Mouse (Mus musculus) forebrain, postnatal 0 days (tissue): ENCODE measurements around the gene Rac1. TPM values are rescaled to one million over a fixed set of nuclear protein-coding genes. Genes with fewer than 3 reads are reported as not detected.

Experiments
- ATAC-seq: fragments of 200-750 bp; cut with Nextera tagmentation; 2 replicates; pipeline ENCODE4 v1.8.0; 2017; ENCODE audit warnings: mild to moderate bottlenecking, moderate library complexity
- DNase-seq: peaks from one replicate; pipeline ENCODE4 v3.0.0-alpha.2; 2015
- H3K27ac ChIP-seq: fragments of 300-500 bp; sonication (generic); 2 replicates; pipeline ENCODE4 v1.5.1; 2014; ENCODE audit warnings: low read depth, mild to moderate bottlenecking, antibody characterized with exemption, low read length, moderate library complexity, mixed read lengths
- H3K27me3 ChIP-seq: fragments of 300-500 bp; sonication (generic); 2 replicates; pipeline ENCODE4 v1.6.1; 2014; ENCODE audit warnings: mild to moderate bottlenecking, low read length, mixed read lengths; ENCODE audit not compliant: insufficient read depth
- H3K36me3 ChIP-seq: fragments of 300-500 bp; sonication (generic); 2 replicates; pipeline ENCODE4 v1.6.1; 2014; ENCODE audit warnings: mild to moderate bottlenecking, moderate library complexity; ENCODE audit not compliant: insufficient read depth
- H3K4me1 ChIP-seq: fragments of 300-500 bp; sonication (generic); 2 replicates; pipeline ENCODE4 v1.6.1; 2014; ENCODE audit warnings: antibody characterized with exemption; ENCODE audit not compliant: insufficient read depth
- H3K4me2 ChIP-seq: fragments of 300-500 bp; sonication (generic); 2 replicates; pipeline ENCODE4 v1.6.1; 2014; ENCODE audit warnings: low read depth, mild to moderate bottlenecking, moderate library complexity
- H3K4me3 ChIP-seq: fragments of 300-500 bp; sonication (generic); 2 replicates; pipeline ENCODE4 v1.5.1; 2014; ENCODE audit warnings: low read depth, low read length, mixed read lengths
- H3K9ac ChIP-seq: fragments of 300-500 bp; sonication (generic); 2 replicates; pipeline ENCODE4 v1.6.1; 2014; ENCODE audit warnings: mild to moderate bottlenecking
- H3K9me3 ChIP-seq: fragments of 300-500 bp; sonication (generic); 2 replicates; pipeline ENCODE4 v1.6.1; 2016; ENCODE audit warnings: low read length
- CTCF ChIP-seq: sonication (generic); IDR thresholded peaks from 2 replicates; pipeline ENCODE4 v1.5.1; 2016; ENCODE audit warnings: antibody characterized with exemption, control low read depth, low read depth
- WGBS: fragments of 180-500 bp; shearing (Covaris S2); extraction: QIAGEN DNeasy Blood & Tissue Kit; methylation state at CpG from one replicate; pipeline ENCODE4 v1.1.7; 2014; 5-methylcytosine and 5-hydroxymethylcytosine counted together
- polyA plus RNA-seq: library from polyadenylated mRNA; unstranded; fragments of >200 nt; fragmentation: Nextera tagmentation; extraction: Ambion mirVana; gene quantifications from 2 replicates; pipeline ENCODE4 v1.2.1, GENCODE M21; 2015
- total RNA-seq: library from RNA; depleted of rRNA; stranded (reverse); fragments of >200 nt; gene quantifications from 2 replicates; pipeline ENCODE4 v1.2.3, GENCODE M21; 2014

Gene Rac1
- total and polyA plus RNA-seq, 2 experiments from 2014 or later = 197 to 501 TPM

DNA sequence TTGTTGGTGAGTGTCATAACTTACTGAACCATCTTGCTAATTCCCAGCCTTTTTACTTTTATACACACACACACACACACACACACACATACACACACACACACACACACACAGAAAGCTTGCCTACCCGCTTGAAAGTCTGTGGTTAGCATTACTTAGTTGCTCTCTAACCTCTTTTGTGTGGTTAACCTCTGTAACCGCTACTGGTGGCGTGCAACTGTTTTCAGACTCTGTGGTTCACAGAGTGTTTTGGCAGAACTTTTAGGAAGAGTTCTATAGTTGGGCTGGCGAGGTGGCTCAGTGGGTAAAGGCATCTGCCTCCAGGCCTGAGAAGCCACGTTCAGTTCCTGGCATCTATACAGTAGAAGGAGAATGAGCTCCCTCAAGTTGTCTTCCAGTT is 42.9 kb downstream of the Rac1 start:
- no peak overlapping the region for H3K27ac ChIP-seq
- peaks cover 46% of the 10 kb centered on the region for H3K36me3 ChIP-seq
- H3K4me1 ChIP-seq = no peaks in the 10 kb centered on the region
- ATAC-seq (no peak), DNase-seq (no peak)
- 86% methylated on average over 5 of the region's 5 CpGs for WGBS
- H3K4me2 ChIP-seq = no peak overlapping the region
- no peak overlapping the region for H3K9ac ChIP-seq
- no peaks in the 10 kb centered on the region for H3K27me3 ChIP-seq
- TF ChIP-seq CTCF = no peak
- H3K9me3 ChIP-seq = no peaks in the 10 kb centered on the region
- H3K4me3 ChIP-seq = no peak overlapping the region

DNA sequence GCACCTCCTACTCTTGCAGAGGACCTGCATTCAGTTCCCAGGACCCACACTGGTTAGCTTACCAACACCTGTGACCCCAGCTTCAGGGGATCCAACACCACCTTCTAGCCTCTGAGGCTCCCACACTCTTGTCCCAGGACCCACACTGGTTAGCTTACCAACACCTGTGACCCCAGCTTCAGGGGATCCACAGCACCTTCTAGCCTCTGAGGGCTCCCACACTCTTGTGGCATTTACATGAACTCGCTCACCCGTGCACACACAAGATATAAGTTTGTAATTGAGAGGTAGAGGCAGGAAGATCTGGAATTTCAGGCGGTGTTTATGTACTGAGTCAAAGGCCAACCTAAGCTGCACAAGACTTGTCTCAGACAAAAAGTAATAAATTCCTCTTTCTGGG is 49.9 kb downstream of the Rac1 start:
- Histone ChIP-seq H3K27me3 (no peaks in the 10 kb centered on the region), H3K4me3 (no peak overlapping the region), H3K27ac (no peak overlapping the region), H3K4me1 (no peaks in the 10 kb centered on the region), H3K4me2 (no peak overlapping the region), H3K36me3 (peaks cover 62% of the 10 kb centered on the region), H3K9ac (no peak overlapping the region), H3K9me3 (no peaks in the 10 kb centered on the region)
- 95% methylated on average over 3 of the region's 3 CpGs for WGBS
- DNase-seq (no peak), ATAC-seq (no peak)
- TF ChIP-seq CTCF = no peak

DNA sequence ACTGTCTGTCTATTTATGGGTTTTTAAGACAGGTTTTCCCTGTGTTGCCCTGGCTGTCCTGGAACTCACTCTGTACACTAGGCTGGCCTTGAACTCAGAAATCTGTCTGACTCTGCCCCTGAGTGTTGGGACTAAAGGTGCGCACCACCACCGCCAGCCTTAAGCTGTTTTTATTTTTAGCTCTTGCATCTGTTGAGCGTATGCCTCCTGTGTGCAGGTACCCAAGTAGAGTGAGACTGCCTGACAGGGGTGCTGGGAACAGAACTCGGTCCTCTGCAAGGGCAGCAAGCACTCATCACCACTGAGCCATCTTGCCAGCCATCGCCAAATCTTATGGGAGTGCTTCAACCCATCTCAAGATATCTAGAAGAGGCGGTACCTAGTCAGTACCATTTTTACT is 51.8 kb downstream of the Rac1 start:
- 98% methylated on average over 6 of the region's 6 CpGs for WGBS
- ATAC-seq (no peak), DNase-seq (no peak)
- H3K9me3 ChIP-seq = no peaks in the 10 kb centered on the region
- peaks cover 56% of the 10 kb centered on the region for H3K36me3 ChIP-seq
- no peaks in the 10 kb centered on the region for H3K4me1 ChIP-seq
- H3K9ac ChIP-seq = no peak overlapping the region
- H3K4me3 ChIP-seq = no peak overlapping the region
- no peak for TF ChIP-seq CTCF
- H3K4me2 ChIP-seq = no peak overlapping the region
- H3K27ac ChIP-seq = no peak overlapping the region
- H3K27me3 ChIP-seq = no peaks in the 10 kb centered on the region

DNA sequence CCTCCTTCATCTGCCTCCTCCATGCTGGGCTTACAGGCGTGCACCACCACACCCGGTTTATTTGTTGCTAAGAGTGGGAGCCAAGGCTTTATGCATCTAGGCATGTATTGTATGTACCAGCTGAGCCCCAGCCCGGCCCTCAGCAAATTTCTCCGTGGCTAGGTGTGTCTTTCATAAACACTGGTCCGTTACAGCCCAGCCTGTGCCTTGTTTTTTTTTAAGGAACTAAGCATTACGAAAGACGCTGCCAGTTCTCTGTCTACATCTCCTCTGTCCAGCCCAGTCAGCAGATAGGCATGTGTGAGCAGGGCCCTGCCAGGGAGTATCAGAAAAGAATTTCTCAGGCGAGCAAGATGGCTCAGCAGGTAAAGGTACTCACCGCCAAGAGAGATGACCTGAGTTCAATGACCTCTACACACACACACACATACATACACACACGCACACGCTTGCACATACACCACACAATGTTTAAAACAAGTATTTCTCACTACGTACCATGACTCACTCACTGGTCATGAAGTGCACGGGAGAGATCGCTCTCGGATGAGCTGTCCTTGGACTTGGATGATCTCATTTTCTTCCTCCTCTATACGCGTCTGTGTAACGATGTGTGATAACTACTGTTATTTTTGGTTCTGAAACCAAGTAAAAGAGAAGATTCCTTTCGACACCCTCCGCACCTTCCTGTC is 52.5 kb downstream of the Rac1 start:
- no peak for ATAC-seq

DNA sequence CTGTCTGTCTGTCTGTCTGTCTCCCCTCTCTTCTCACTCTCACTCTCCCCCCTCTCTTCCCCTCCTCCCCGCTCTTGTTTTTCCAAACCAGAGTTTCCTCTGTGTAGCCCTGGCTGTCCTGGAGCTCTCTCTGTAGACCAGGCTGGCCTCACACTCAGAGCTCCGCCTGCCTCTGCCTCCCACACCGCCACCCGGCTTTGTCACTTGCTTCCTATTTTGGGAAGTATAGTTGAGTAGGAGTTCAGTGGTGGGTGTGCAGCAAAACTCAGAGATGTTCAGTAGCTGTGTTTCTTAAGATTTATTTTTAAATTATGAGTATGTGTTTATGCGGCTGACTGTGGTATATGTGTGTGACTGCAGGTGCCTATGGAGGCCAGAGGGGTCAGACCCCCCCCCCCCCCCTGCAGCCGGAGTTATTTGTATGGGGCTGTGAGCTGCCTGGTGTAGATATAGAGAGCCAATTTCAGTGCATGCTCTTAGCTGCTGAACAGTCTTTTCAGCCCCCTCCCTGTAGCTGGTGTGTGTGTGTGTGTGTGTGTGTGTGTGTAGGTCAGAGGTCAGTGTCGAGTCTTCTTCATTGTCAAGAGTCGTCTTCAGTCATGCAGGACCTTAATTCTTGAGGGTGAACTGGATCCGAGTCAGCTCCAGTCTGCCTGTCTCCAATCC is 55.8 kb downstream of the Rac1 start:
- no peak for DNase-seq
- TF ChIP-seq CTCF = no peak
- H3K36me3 ChIP-seq = peaks cover 55% of the 10 kb centered on the region
- no peak overlapping the region for H3K9ac ChIP-seq
- H3K27me3 ChIP-seq = no peaks in the 10 kb centered on the region
- H3K9me3 ChIP-seq = no peaks in the 10 kb centered on the region
- 90% methylated on average over 9 of the region's 9 CpGs for WGBS
- H3K4me2 ChIP-seq = no peak overlapping the region
- no peak overlapping the region for H3K4me3 ChIP-seq
- H3K27ac ChIP-seq = no peak overlapping the region
- ATAC-seq = no peak
- no peaks in the 10 kb centered on the region for H3K4me1 ChIP-seq

More for the DNA sequence above, 52.5 kb downstream of the Rac1 start:
- Histone ChIP-seq H3K27ac (no peak overlapping the region), H3K4me1 (no peaks in the 10 kb centered on the region), H3K36me3 (peaks cover 56% of the 10 kb centered on the region), H3K9me3 (no peaks in the 10 kb centered on the region), H3K27me3 (no peaks in the 10 kb centered on the region), H3K4me2 (no peak overlapping the region), H3K9ac (no peak overlapping the region), H3K4me3 (no peak overlapping the region)
- DNase-seq = no peak
- no peak for TF ChIP-seq CTCF
- WGBS = 92% methylated on average over 20 of the region's 20 CpGs

DNA sequence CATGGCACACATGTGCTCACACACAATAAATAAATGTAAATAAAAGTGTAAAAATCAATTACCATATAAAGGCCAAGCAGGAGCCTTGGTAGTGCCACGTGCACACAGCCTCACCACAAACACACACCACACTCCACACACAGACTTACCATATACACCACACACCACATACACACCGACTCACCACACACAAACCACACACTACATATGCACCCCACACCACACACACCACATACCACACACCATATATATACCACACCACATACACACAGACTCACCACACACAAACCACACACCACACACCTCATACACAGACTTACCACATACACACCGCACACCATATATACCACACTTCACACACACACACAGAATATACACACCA is 56.7 kb downstream of the Rac1 start:
- ATAC-seq = no peak
- H3K27ac ChIP-seq = no peak overlapping the region
- H3K9ac ChIP-seq = no peak overlapping the region
- H3K9me3 ChIP-seq = no peaks in the 10 kb centered on the region
- H3K36me3 ChIP-seq = peaks cover 52% of the 10 kb centered on the region
- no peak for TF ChIP-seq CTCF
- WGBS = 89% methylated on average over 3 of the region's 3 CpGs
- H3K4me2 ChIP-seq = no peak overlapping the region
- no peaks in the 10 kb centered on the region for H3K27me3 ChIP-seq
- H3K4me1 ChIP-seq = no peaks in the 10 kb centered on the region
- no peak for DNase-seq
- no peak overlapping the region for H3K4me3 ChIP-seq

DNA sequence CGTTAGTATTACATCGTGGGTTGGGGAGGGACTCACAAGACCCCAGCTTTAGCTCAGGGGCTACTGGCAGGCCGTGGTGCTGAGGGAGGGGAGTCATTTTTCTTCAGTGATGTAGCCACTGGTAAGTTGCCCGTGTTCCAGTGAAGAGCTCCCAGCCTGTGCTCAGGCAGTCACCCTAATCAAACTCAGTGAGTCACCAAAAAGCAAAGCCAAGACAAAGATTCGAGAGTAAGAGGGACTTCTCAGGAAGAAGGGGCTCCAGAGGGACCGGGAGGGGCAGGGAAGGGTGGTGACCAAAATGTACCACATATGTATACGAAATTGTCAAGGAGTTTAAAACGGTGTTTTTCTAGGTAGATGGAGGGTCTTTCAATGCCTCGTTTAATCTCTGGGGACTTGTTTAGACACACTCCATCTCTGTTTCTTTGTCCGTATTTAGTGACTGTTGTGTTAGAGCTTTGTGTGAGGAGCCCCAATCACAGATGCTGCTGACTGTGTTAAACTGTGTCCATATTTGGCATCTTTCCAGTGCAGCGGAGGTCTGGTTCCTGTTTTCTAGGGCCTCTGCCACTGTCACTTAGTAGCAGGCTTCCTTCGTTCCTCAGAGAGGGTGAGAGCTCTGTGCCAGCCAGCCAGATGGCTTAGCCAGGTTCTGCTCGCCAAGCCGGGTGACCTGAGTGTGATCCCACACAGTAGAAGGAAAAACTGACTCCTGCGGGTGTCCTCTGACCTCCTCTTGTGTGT is 57.2 kb downstream of the Rac1 start:
- H3K4me1 ChIP-seq = no peaks in the 10 kb centered on the region
- no peak overlapping the region for H3K4me2 ChIP-seq
- peaks cover 46% of the 10 kb centered on the region for H3K36me3 ChIP-seq
- no peak overlapping the region for H3K27ac ChIP-seq
- peak; percentile 5 for DNase-seq
- ATAC-seq = no peak
- no peaks in the 10 kb centered on the region for H3K27me3 ChIP-seq
- H3K9ac ChIP-seq = no peak overlapping the region
- 69% methylated on average over 15 of the region's 15 CpGs for WGBS
- no peak overlapping the region for H3K4me3 ChIP-seq
- TF ChIP-seq CTCF = no peak
- H3K9me3 ChIP-seq = no peaks in the 10 kb centered on the region
